Mouse (Mus musculus) c-Kit-positive CD71-negative TER-119-negative erythroid progenitor cells, embryonic 14.5 days (primary cell): ENCODE data around the gene Sh3bp4.

Experiments
- DNase-seq: peaks from one replicate; pipeline ENCODE4 v3.0.0-alpha.2; 2013; ENCODE audit warnings: low read depth

The Sh3bp4 gene

DNA sequence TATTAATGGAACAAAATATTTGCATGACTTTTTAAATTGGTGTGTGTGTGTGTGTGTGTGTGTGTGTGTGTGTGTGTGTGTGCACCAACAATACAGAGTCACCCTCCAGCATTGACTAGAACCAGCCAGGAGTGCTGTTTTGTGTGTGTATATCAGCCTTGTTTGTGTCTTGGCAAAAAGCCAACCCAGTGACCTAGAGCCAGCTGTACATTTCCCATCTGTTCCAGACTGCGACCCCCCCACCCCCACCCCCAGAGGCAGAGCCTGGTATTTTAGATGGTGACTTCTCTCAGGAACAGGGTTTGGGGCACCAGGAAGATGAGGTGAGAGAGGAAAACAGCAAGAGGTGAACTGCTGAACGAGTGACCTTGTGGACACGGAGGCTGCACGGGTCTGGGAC, 24.2 kb downstream of the Sh3bp4 start:
- DNase-seq = no peak

DNA sequence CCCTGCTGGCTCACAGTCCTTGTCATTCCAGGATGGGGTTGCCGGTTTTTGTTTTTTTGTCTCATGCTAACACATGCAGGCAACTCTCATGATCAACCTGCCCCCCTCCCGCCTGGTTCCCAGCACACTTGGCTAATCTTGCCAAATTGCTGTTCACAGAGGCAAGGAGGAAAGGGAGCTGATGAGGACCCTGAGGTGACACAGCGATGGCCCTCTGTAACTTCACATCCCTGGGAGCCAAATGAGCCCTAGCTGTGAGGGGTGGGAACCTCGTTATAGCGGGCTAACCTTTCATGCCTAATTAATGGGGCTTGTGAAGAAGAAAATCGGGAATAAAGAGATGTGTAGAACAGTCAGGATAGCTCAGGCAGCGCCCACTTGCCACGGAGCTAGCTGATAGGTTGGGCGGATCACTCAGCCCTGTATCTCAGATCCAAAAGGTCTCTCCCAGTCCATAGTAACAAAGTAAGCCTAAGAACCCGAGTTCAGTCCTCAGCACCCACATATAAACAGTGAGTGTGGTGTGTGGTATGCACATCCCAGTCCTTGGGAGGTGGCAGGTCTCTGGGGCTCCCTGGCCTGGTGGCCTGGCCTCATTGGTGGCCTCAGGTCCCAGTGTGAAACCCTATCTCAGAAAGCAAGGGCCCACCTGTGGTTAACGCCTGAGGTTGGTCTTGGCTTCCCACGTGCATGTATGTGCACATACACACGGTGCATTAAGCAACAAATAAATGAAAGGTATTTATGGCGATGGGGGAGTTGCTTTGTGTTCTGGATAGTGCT, 25.6 kb downstream of the Sh3bp4 start:
- no peak for DNase-seq

GRCm38 (mm10) chr1:89102231-89103003, 32.2 kb downstream of the Sh3bp4 start:
- no peak for DNase-seq

- DNase-seq = no peak
Measured at GRCm38 (mm10) chr1:89103004-89103263, 32.7 kb downstream of the Sh3bp4 start.

- no peak for DNase-seq
Measured at GRCm38 (mm10) chr1:89103505-89103904, 33.3 kb downstream of the Sh3bp4 start.

DNA sequence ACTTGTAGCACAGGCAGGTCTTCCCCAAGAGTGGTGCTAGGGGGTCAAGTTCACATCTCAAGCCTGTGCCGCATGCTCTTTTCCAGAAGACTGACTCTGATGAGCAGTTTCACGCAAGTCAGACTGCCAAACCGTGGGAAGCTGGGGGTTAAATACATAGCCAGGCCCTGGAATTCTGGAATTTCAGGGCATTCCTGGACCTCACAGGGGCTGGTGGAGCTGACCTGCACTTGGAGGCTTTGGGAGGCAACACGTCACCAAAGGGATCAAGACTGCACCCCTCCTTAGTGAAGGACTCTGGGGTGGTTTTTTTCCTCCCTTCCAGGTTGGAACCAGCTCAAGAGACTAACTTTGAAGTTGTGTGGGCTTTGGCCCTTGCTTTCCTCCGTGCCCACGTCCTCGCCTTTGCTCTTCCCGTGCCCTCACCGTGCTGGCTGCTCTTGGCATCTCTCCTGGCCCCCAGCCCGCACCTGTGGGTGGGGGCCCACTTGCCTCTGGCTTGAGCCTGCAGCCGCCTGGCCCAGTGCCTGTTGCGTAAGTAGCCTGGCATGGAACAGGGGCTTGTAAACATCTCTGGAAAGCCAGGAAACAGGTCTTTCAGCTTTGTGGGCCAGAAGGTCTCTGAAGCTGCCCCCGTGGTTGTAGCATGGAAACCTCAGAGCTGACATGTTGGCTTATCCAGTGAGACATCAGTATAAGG, 34.0 kb downstream of the Sh3bp4 start:
- DNase-seq = no peak

- DNase-seq = no peak
Measured at GRCm38 (mm10) chr1:89105891-89106830, 35.9 kb downstream of the Sh3bp4 start.

- DNase-seq = no peak
Measured at GRCm38 (mm10) chr1:89107466-89107865, 37.3 kb downstream of the Sh3bp4 start.

DNA sequence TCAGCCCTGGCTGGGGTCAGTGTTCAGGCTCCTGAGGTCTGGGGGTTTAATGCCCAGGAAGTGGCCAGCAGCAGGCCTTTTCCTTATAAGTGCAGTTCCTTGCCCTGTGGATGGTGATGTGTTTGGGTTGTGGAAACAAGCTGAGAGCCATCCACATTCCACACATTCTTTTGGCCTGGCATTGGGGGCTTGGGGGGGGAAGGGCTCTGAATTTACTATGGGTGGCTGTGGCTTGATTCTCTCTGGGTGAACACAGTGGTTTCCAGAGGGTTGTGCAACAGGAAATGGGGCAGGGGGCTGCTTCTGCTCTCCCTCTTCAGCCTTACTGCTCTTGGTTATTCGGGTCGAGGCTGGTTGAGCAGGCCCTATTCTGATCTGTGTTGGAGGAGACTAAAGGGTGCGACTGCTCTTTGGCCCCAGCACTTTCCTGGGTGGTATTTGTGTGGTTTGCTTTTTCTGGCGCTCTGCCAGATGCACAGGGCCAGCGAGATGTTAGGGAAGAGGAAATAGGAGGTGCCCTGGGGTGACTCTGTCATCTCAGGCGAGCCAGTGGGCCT, 38.2 kb downstream of the Sh3bp4 start:
- peak; percentile 20 for DNase-seq

GRCm38 (mm10) chr1:89109767-89110166, 39.6 kb downstream of the Sh3bp4 start:
- no peak for DNase-seq

DNA sequence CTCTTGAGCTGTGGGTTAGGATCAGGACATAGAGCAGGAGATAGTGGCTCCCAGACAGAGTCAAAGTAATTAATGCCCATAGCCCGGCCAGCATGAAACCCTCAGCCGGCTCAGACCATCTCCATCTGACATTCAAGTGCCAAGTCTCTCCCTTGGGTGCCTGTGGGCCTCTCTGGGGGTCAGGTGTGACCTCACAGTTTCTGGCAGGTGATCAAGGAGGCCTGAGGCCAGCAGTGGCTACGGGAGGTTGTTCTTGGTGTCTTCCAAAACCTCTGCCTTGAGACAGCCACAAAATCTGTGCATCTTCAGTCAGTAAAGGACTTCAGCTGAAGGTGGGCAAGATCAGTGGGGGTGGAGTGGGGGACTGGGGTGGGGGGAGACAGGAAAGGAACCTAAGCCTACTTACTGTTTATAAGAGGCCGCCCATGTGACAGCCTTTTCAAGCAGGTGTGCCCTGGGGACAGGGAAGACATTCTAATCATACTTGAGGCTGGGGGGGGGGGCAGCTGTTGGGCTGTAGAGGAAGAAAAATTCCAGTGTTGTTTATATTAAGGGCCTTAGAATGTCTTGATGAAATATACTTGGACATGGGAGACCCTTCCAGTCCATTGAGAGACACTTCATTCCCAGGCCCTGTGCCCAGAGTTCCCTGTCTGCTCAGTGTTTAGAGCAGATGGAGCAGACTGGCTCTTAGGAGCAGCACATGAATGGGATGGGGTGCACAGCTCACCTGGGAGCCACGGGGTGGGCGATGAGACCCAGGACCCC, 40.7 kb downstream of the Sh3bp4 start:
- no peak for DNase-seq

DNA sequence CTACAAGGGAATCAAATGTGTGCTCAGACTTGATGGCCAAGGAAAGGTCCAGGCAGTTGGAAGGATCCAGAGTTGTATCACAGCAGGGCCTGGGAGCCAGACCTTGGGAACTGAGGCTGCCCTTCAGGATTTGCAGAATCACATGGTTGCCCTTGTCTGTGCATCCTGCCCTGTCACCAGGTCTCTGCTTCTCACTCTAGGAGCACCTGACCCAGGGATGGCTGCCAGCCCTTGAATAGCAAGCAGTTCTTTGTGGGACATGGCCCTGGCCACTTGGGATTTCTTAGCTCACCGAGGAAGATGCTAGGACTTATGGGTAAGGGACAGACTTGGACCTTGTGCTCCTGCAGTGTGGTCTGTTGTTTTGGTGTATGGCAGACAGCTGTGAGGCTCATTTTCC, 42.3 kb downstream of the Sh3bp4 start:
- no peak for DNase-seq

- DNase-seq = no peak
Measured at GRCm38 (mm10) chr1:89113731-89114130, 43.5 kb downstream of the Sh3bp4 start.

- no peak for DNase-seq
Measured at GRCm38 (mm10) chr1:89117062-89117461, 46.8 kb downstream of the Sh3bp4 start.

DNA sequence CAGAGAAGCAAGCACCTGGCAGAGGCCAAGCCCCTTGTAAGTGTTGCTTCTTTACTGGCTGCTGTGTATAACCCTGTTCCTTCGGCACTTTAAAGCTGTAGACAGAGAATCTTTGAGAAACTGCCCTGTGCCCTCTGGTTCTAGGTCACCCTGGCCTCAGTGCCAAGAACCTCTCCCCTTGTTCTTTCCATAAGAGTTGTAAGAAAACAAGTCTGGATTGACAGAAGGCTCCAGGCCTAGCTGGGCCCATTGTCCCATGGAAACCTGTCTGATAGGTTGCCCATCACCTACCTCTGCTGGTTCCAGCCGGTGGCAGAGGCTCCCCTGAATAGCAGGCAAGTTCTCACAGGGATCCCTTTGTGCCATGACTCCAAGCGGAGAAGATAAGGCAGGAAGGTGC, 47.9 kb downstream of the Sh3bp4 start:
- DNase-seq = no peak

GRCm38 (mm10) chr1:89118836-89119235, 48.6 kb downstream of the Sh3bp4 start:
- no peak for DNase-seq

- no peak for DNase-seq
Measured at GRCm38 (mm10) chr1:89120290-89120689, 50.1 kb downstream of the Sh3bp4 start.

DNA sequence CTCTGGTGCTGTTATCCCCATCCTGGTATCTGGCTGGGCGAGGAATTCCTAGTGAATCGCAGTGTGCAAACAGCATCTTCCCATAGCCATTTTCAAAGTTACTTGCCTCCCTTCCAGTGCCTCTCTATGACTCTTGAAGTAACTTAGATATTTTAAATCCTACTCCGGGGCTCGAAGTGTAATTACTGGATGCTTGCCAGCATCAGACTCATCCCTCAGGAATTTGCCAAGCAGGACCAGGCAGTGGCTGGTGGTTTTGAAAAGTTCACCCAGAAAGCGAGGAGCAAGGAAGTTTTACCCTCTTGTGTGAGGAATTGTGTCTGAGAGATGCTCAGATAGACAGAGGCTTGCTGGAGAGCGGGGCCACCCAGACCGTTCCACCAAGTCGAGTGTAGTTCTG, 51.3 kb downstream of the Sh3bp4 start:
- no peak for DNase-seq

DNA sequence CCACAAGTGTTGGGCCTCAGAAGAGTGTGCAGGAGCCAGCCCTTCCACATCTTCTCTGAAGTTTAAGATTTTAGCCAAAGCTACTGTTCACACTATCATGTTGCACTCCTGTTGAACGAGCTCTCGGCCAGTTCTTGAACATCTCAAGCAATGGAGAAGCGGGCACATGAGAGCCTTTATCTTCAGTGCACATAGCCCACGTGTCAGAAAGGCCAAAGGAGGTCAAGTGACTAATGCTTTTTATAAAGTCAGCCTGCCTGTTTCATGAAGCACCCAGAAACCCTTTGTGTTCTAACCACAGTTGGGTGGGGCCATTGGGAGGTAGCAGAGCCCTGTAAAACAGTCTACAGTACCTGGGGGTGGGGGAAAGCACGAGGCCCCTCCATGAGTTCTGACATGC, 52.2 kb downstream of the Sh3bp4 start:
- no peak for DNase-seq

- DNase-seq = no peak
Measured at GRCm38 (mm10) chr1:89124076-89124475, 53.9 kb downstream of the Sh3bp4 start.

DNA sequence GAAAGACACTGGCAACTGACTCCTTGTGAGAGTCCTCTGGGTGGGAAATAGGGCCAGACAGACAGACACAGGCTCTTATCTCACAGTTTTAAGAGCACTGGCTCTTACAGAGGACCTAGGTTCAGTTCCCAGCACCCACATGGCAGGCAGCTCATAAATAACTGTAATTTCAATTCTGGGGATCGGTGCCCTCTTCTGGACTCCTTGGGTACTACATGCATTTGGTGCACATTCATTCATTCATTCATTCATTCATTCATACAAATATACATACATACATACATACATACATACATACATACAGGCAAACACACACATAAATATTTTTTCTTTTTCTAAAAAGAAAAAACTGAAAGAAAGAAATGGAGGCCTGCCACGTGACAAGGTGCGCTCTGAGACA, 56.9 kb downstream of the Sh3bp4 start:
- no peak for DNase-seq
